Mouse (Mus musculus) Patski (cell line): ENCODE data around the gene Camta1. TPM values are rescaled to one million over a fixed set of nuclear protein-coding genes. Genes with fewer than 3 reads are reported as not detected.

Experiments
- ATAC-seq: fragments of 100-300 bp; one replicate; pipeline ENCODE4 v1.8.0; 2021
- CTCF ChIA-PET: fragments of 350-600 bp; sonication (Branson Sonifier 250); formaldehyde crosslinking; loops from one replicate; lab custom pipeline; 2022; ENCODE audit warnings: inconsistent platforms; lab: Charles Lee
- POLR2A ChIA-PET: fragments of 350-600 bp; sonication (Branson Sonifier 250); formaldehyde crosslinking; loops from one replicate; lab custom pipeline; 2022; ENCODE audit warnings: antibody characterized with exemption, inconsistent platforms; lab: Charles Lee
- DNase-seq: peaks from one replicate; pipeline ENCODE4 v3.0.0-alpha.2; 2011; ENCODE audit warnings: low read depth, low spot score
- H3K27me3 ChIP-seq: fragments of 371-371 bp; one replicate; pipeline ENCODE4 v1.5.1; 2021
- CTCF ChIP-seq: fragments of 100-300 bp; IDR thresholded peaks from one replicate; pipeline ENCODE4 v1.5.1; 2021
- in situ Hi-C: fragments of 300-500 bp; cut with MboI; formaldehyde crosslinking; loops from 3 replicates; pipeline ENCODE4 v1.11.1; 2018; ENCODE audit warnings: low pct_unique_long_range_greater_than_20kb, mixed read lengths
- polyA plus RNA-seq: library from polyadenylated mRNA; unstranded; gene quantifications from one replicate; pipeline ENCODE4 v1.2.3, GENCODE M21; 2021

The Camta1 gene
- polyA plus RNA-seq, 1 experiment from 2014 or later = 28.0 TPM

DNA sequence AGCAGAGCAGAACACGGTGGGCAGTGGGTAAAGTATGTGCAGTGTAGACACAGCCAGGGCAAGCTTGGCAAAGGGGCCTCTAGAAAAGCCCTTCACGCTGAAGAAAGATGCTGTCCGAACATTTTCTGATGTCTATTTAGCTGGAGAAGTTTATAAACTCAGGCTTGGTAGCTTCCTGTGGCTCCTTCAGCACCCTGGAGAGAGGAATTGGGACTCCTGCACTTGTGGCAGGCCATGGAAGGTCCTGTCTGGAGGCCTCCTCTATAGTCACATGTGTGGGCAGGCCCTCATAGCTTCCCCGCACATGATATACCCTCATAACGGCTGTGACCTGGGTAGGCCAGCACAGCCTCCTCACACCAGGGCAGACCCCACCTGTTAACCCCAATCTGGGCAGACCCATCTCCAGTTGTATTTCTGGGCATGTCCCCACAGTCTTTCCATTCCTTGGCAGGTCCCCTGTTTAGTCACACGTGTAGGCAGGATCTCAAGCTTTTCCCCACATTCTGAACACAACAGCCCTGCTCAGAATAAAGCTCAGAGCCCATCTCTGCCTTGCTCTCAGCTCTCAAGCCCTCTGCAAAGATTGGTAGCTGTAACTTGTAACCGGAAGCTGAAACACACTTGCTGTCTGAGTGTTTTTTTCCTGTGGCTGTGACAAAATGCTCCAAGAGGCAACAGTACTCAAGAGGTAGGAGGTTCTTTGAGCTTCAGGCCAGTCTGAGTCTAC lies 616.4 kb downstream of the Camta1 start:
- TF ChIP-seq CTCF = no peak
- ChIA-PET CTCF (interaction anchor here (1.3 kb wide), 1 partner anchor 38 kb away, joined by 3 read pairs; no protein-coding TSS in a partner anchor), POLR2A (no interaction called here)
- DNase-seq (no peak), ATAC-seq (no peak)
- in situ Hi-C loops = no loop called here
- H3K27me3 ChIP-seq = peaks cover 4% of the 10 kb centered on the region

DNA sequence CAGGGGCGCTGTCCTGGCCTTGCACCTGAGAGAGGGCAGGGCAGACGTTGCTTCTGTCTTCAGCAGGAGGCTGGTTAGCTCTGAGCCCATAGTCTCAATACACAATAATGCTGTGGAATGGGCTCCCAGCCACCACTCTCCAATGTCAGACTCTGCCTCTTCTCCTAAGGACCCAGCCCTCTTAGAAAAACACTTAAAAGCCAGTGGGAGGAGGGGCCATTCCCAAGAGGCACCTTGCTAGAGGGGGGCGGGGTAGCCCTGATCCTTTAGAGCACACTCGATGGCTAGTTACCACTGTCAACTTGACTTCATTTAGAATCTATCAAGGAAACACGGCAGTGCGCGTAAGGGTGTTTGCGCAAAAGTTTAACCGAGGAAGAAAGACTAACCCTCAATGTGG lies 618.2 kb downstream of the Camta1 start:
- in situ Hi-C loops = no loop called here
- CTCF ChIA-PET = no interaction called here
- POLR2A ChIA-PET = no interaction called here
- ATAC-seq (no peak), DNase-seq (no peak)
- H3K27me3 ChIP-seq = peaks cover 4% of the 10 kb centered on the region
- no peak for TF ChIP-seq CTCF

DNA sequence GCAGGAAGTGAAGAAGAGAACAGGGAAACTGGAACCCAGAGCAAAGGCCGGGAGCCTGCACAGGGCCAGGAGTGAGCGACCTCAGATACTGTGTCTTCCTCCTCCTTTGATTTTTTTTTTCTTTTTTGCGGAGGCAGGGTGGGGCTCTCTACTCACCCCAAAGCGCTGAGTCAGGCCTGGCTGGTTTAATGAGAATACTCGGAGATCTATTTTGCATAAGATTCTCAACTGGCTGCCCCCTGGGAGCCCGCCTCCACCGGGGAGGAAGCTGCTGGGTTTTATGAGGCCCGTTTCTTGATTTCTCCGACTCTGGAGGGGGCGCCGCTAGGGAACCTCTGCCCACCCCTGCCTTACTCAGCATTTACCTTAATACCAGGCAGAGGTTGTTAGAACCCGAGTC lies 618.9 kb downstream of the Camta1 start:
- POLR2A ChIA-PET = no interaction called here

GRCm38 (mm10) chr4:151240465-151240864 lies 621.2 kb downstream of the Camta1 start:
- CTCF ChIA-PET = no interaction called here
- POLR2A ChIA-PET = no interaction called here
- DNase-seq (no peak), ATAC-seq (no peak)
- H3K27me3 ChIP-seq = peaks cover 4% of the 10 kb centered on the region
- peak; percentile 39 for TF ChIP-seq CTCF
- in situ Hi-C loops = no loop called here

More for the DNA sequence above, 618.9 kb downstream of the Camta1 start:
- DNase-seq (no peak), ATAC-seq (no peak)
- TF ChIP-seq CTCF = no peak
- in situ Hi-C loops = no loop called here
- CTCF ChIA-PET = no interaction called here
- peaks cover 4% of the 10 kb centered on the region for H3K27me3 ChIP-seq

- no peak for TF ChIP-seq CTCF
- ATAC-seq (no peak), DNase-seq (no peak)
- POLR2A ChIA-PET = no interaction called here
- CTCF ChIA-PET = no interaction called here
- H3K27me3 ChIP-seq = peaks cover 4% of the 10 kb centered on the region
- in situ Hi-C loops = no loop called here
These were observed 622.5 kb downstream of the Camta1 start for GRCm38 (mm10) chr4:151238970-151239684.

DNA sequence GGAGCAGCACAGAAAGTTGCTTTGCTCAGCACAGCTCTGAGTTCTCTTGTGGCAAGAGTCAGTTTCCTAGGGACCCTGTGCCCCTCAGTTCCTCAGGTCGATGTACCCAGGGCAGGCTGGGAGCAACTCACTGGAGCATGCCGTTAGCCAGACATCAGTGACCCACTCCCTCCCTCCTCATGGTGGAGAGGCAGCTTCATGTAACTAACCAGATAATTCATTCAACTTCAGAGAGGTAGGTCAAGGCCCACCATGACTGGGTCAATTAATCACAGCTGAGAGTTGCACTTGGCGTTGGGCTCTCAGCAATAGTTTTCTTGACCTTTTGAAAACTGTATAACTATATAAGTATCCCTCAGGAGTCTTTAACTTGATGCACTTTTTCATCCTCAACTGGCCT lies 624.2 kb downstream of the Camta1 start:
- POLR2A ChIA-PET = no interaction called here
- in situ Hi-C loops = no loop called here
- CTCF ChIA-PET = no interaction called here
- no peak for TF ChIP-seq CTCF
- no peak for DNase-seq
- no peak for ATAC-seq
- H3K27me3 ChIP-seq = no peaks in the 10 kb centered on the region

DNA sequence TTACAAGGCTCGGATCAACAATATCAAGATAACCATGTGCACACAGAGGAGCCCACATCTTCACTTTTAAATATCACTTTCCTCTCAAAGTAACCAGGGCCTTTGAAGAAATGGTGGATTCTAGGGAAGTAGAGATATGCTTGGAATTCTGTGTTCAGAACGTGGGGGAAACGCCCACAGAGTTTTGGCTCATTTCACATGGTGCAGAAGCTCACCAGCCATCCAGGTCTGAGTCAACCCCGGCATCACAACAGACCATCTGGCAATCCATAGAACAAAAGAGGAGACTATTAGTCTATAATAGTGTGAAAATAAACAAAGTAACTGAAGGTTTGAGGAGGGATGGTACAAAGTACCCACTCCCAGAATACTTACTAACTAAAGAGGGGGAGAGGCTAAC lies 626.7 kb downstream of the Camta1 start:
- no peaks in the 10 kb centered on the region for H3K27me3 ChIP-seq
- CTCF ChIA-PET = no interaction called here

DNA sequence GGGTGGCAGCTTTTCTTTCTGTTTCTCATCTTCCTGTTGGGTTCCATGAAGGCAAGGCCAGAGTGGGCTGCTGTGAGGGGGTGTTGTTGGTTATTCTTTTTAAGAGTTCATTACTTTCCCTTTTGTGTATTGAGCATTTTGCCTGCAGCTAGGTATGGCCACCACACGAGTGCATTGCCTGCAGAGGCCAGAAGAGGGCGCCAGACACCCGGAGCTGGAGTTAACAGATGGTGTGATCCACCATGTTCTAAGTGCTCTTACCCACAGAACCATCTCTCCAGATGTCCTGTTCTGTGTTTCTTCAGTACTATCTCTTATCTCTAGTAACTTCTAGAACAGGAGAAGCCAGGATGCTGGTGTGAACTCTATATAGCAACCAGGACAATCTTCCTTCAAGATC lies 629.6 kb downstream of the Camta1 start:
- H3K27me3 ChIP-seq = no peaks in the 10 kb centered on the region
- no peak for DNase-seq
- no peak for TF ChIP-seq CTCF
- in situ Hi-C loops = no loop called here
- ChIA-PET POLR2A (no interaction called here), CTCF (no interaction called here)
- no peak for ATAC-seq

More for the DNA sequence above, 626.7 kb downstream of the Camta1 start:
- POLR2A ChIA-PET = no interaction called here
- TF ChIP-seq CTCF = no peak
- DNase-seq = no peak
- ATAC-seq = no peak
- in situ Hi-C loops = no loop called here

DNA sequence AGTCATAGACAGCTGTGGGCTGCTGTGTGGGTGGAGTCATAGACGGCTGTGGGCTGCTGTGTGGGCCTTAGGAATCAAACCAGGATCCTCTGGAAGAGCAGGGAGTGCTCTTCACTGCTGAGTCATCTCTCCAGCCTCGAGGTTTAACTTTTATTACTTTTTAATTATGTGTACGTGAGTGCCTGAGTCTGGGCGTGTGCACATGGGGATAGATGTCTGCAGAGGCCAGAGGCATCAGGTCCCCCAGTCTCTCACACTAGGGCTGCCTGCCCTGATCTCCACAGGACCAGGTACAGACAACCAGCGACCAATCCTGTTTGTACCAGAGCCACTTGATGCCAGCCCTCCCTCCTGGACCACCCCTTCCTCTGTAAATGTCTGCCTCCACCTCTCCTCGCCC lies 632.6 kb downstream of the Camta1 start:
- H3K27me3 ChIP-seq = no peaks in the 10 kb centered on the region
- DNase-seq (no peak), ATAC-seq (no peak)
- TF ChIP-seq CTCF = no peak
- ChIA-PET CTCF (no interaction called here), POLR2A (no interaction called here)
- in situ Hi-C loops = no loop called here

GRCm38 (mm10) chr4:151226496-151226895 lies 635.2 kb downstream of the Camta1 start:
- TF ChIP-seq CTCF = no peak
- POLR2A ChIA-PET = no interaction called here
- no peak for ATAC-seq
- peaks cover 4% of the 10 kb centered on the region for H3K27me3 ChIP-seq
- CTCF ChIA-PET = no interaction called here
- DNase-seq = no peak
- in situ Hi-C loops = no loop called here

DNA sequence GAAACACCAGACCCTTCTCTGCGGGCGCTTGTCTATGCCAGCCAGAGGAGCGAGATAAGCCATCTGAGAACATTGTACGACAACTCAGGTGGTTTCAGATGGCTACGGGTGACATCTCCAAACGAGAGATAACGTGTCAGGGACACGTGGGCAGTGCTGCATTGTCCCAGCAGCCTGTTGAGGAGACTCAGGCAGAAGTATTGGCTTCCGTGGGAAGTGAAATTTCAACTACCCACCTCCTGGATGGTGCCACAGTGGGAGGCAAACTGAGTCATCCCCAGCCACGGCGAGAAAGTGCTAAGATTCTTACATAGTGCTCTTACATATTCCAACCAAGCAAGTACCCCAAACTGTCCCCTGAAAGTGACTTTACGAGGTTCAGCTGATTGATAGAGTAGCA lies 637.7 kb downstream of the Camta1 start:
- ChIA-PET POLR2A (no interaction called here), CTCF (no interaction called here)
- in situ Hi-C loops = no loop called here
- TF ChIP-seq CTCF = no peak
- DNase-seq = no peak
- H3K27me3 ChIP-seq = peaks cover 4% of the 10 kb centered on the region
- no peak for ATAC-seq
